Mouse (Mus musculus) embryonic facial prominence, embryonic 11.5 days (tissue): ENCODE data around the gene Meis1. TPM values are rescaled to one million over a fixed set of nuclear protein-coding genes. Genes with fewer than 3 reads are reported as not detected.

ENCODE experiments used
- ATAC-seq: fragments of 200-750 bp; cut with Nextera tagmentation; replicated peaks from 2 replicates; pipeline ENCODE4 v1.8.0; 2017; ENCODE audit warnings: low read depth; ENCODE audit not compliant: insufficient number of reproducible peaks, low FRiP score, low TSS enrichment
- DNase-seq: peaks from one replicate; pipeline ENCODE4 v3.0.0-alpha.2; 2015; ENCODE audit warnings: low spot score
- H3K27ac ChIP-seq: fragments of 300-500 bp; sonication (generic); replicated peaks from 2 replicates; pipeline ENCODE4 v1.5.1; 2014; ENCODE audit warnings: mild to moderate bottlenecking, low read depth, low read length, control low read depth
- H3K27me3 ChIP-seq: fragments of 300-500 bp; sonication (generic); 2 replicates; pipeline ENCODE4 v1.6.1; 2014; ENCODE audit warnings: mild to moderate bottlenecking, low read length, moderate library complexity, mixed read lengths; ENCODE audit not compliant: control insufficient read depth, insufficient read depth
- H3K36me3 ChIP-seq: fragments of 300-500 bp; sonication (generic); replicated peaks from 2 replicates; pipeline ENCODE4 v1.6.1; 2014; ENCODE audit warnings: low read depth, mild to moderate bottlenecking, low read length, moderate library complexity, mixed read lengths; ENCODE audit not compliant: control insufficient read depth, insufficient read depth
- H3K4me1 ChIP-seq: fragments of 300-500 bp; sonication (generic); 2 replicates; pipeline ENCODE4 v1.6.1; 2014; ENCODE audit warnings: low read length, mixed read lengths; ENCODE audit not compliant: control insufficient read depth, insufficient read depth
- H3K4me2 ChIP-seq: fragments of 300-500 bp; sonication (generic); 2 replicates; pipeline ENCODE4 v1.6.1; 2014; ENCODE audit warnings: low read depth, mild to moderate bottlenecking, control low read depth, low read length, moderate library complexity
- H3K4me3 ChIP-seq: fragments of 300-500 bp; sonication (generic); 2 replicates; pipeline ENCODE4 v1.5.1; 2014; ENCODE audit warnings: low read depth, low read length, control low read depth
- H3K9ac ChIP-seq: fragments of 300-500 bp; sonication (generic); replicated peaks from 2 replicates; pipeline ENCODE4 v1.6.1; 2014; ENCODE audit warnings: mild to moderate bottlenecking, control low read depth, low read length
- H3K9me3 ChIP-seq: fragments of 300-500 bp; sonication (generic); replicated peaks from 2 replicates; pipeline ENCODE4 v1.6.1; 2016; ENCODE audit warnings: mild to moderate bottlenecking, low read length, inconsistent platforms, mixed read lengths; ENCODE audit not compliant: control insufficient read depth
- WGBS: fragments of 180-500 bp; shearing (Covaris S2); extraction: QIAGEN DNeasy Blood & Tissue Kit; methylation state at CpG from one replicate; pipeline ENCODE4 v1.1.7; 2014; 5-methylcytosine and 5-hydroxymethylcytosine counted together
- polyA plus RNA-seq: library from polyadenylated mRNA; unstranded; fragments of >200 nt; fragmentation: Nextera tagmentation; extraction: Ambion mirVana; gene quantifications from 2 replicates; pipeline ENCODE4 v1.2.1, GENCODE M21; 2014

The Meis1 gene
- polyA plus RNA-seq, 1 experiment from 2014 or later, result 91.2 TPM

- H3K4me2 ChIP-seq, result no peak overlapping the region
- H3K9ac ChIP-seq, result no peak overlapping the region
- no peaks in the 10 kb centered on the region for H3K4me1 ChIP-seq
- H3K4me3 ChIP-seq, result no peak overlapping the region
- no peaks in the 10 kb centered on the region for H3K9me3 ChIP-seq
- DNase-seq (no peak), ATAC-seq (no peak)
- WGBS, result 83% methylated on average over 1 of the region's 1 CpGs
- no peak overlapping the region for H3K27ac ChIP-seq
- H3K36me3 ChIP-seq, result no peaks in the 10 kb centered on the region
- H3K27me3 ChIP-seq, result no peaks in the 10 kb centered on the region
Measured at GRCm38 (mm10) chr11:18913251-18913650, 105.5 kb downstream of the Meis1 start.

GRCm38 (mm10) chr11:18912311-18913019 is 106.3 kb downstream of the Meis1 start:
- Histone ChIP-seq H3K27ac (no peak overlapping the region), H3K9ac (no peak overlapping the region), H3K36me3 (no peaks in the 10 kb centered on the region), H3K27me3 (no peaks in the 10 kb centered on the region), H3K4me3 (no peak overlapping the region), H3K4me2 (no peak overlapping the region), H3K4me1 (no peaks in the 10 kb centered on the region), H3K9me3 (no peaks in the 10 kb centered on the region)
- ATAC-seq (no peak), DNase-seq (no peak)
- WGBS, result 70% methylated on average over 6 of the region's 6 CpGs

GRCm38 (mm10) chr11:18906866-18907265 is 111.9 kb downstream of the Meis1 start:
- 87% methylated on average over 3 of the region's 3 CpGs for WGBS
- Histone ChIP-seq H3K4me2 (no peak overlapping the region), H3K9me3 (no peaks in the 10 kb centered on the region), H3K4me1 (no peaks in the 10 kb centered on the region), H3K27ac (no peak overlapping the region), H3K9ac (no peak overlapping the region), H3K36me3 (no peaks in the 10 kb centered on the region), H3K27me3 (no peaks in the 10 kb centered on the region), H3K4me3 (no peak overlapping the region)
- ATAC-seq (no peak), DNase-seq (no peak)

GRCm38 (mm10) chr11:18905431-18905830 is 113.4 kb downstream of the Meis1 start:
- 80% methylated on average over 1 of the region's 1 CpGs for WGBS

GRCm38 (mm10) chr11:18904880-18905279 is 113.9 kb downstream of the Meis1 start:
- 67% methylated on average over 1 of the region's 1 CpGs for WGBS
- Histone ChIP-seq H3K9ac (no peak overlapping the region), H3K4me2 (no peak overlapping the region), H3K4me3 (no peak overlapping the region), H3K9me3 (no peaks in the 10 kb centered on the region), H3K36me3 (no peaks in the 10 kb centered on the region), H3K27ac (no peak overlapping the region), H3K4me1 (no peaks in the 10 kb centered on the region), H3K27me3 (no peaks in the 10 kb centered on the region)
- DNase-seq (no peak), ATAC-seq (no peak)

More at GRCm38 (mm10) chr11:18905431-18905830, 113.4 kb downstream of the Meis1 start:
- no peaks in the 10 kb centered on the region for H3K27me3 ChIP-seq
- H3K4me3 ChIP-seq, result no peak overlapping the region
- no peaks in the 10 kb centered on the region for H3K9me3 ChIP-seq
- DNase-seq, result no peak
- H3K9ac ChIP-seq, result no peak overlapping the region
- no peak overlapping the region for H3K4me2 ChIP-seq
- H3K36me3 ChIP-seq, result no peaks in the 10 kb centered on the region
- H3K27ac ChIP-seq, result no peak overlapping the region
- no peaks in the 10 kb centered on the region for H3K4me1 ChIP-seq
- ATAC-seq, result no peak

GRCm38 (mm10) chr11:18904285-18904684 is 114.5 kb downstream of the Meis1 start:
- Histone ChIP-seq H3K4me1 (no peaks in the 10 kb centered on the region), H3K9me3 (no peaks in the 10 kb centered on the region), H3K4me3 (no peak overlapping the region), H3K9ac (no peak overlapping the region), H3K27ac (no peak overlapping the region), H3K36me3 (no peaks in the 10 kb centered on the region), H3K27me3 (no peaks in the 10 kb centered on the region), H3K4me2 (no peak overlapping the region)
- ATAC-seq, result no peak
- no peak for DNase-seq
- WGBS, result 88% methylated on average over 5 of the region's 5 CpGs

- Histone ChIP-seq H3K36me3 (no peaks in the 10 kb centered on the region), H3K9ac (no peak overlapping the region), H3K9me3 (no peaks in the 10 kb centered on the region), H3K4me2 (no peak overlapping the region), H3K4me3 (no peak overlapping the region), H3K4me1 (no peaks in the 10 kb centered on the region), H3K27me3 (no peaks in the 10 kb centered on the region), H3K27ac (no peak overlapping the region)
- WGBS, result 52% methylated on average over 2 of the region's 2 CpGs
- ATAC-seq, result no peak
- no peak for DNase-seq
Measured at GRCm38 (mm10) chr11:18900489-18900888, 118.3 kb downstream of the Meis1 start.

GRCm38 (mm10) chr11:18898862-18899261 is 119.9 kb downstream of the Meis1 start:
- Histone ChIP-seq H3K9me3 (no peaks in the 10 kb centered on the region), H3K4me3 (no peak overlapping the region), H3K4me1 (no peaks in the 10 kb centered on the region), H3K27me3 (no peaks in the 10 kb centered on the region), H3K36me3 (no peaks in the 10 kb centered on the region), H3K9ac (no peak overlapping the region), H3K4me2 (no peak overlapping the region), H3K27ac (no peak overlapping the region)
- no peak for ATAC-seq
- WGBS, result 58% methylated on average over 4 of the region's 4 CpGs
- no peak for DNase-seq
